Mouse (Mus musculus) cerebellum, adult 8-10 months (tissue): ENCODE results near the gene Pdzk1ip1.

Source experiments
- DNase-seq: peaks from one replicate; pipeline ENCODE4 v3.0.0; 2022

Gene Pdzk1ip1

DNA sequence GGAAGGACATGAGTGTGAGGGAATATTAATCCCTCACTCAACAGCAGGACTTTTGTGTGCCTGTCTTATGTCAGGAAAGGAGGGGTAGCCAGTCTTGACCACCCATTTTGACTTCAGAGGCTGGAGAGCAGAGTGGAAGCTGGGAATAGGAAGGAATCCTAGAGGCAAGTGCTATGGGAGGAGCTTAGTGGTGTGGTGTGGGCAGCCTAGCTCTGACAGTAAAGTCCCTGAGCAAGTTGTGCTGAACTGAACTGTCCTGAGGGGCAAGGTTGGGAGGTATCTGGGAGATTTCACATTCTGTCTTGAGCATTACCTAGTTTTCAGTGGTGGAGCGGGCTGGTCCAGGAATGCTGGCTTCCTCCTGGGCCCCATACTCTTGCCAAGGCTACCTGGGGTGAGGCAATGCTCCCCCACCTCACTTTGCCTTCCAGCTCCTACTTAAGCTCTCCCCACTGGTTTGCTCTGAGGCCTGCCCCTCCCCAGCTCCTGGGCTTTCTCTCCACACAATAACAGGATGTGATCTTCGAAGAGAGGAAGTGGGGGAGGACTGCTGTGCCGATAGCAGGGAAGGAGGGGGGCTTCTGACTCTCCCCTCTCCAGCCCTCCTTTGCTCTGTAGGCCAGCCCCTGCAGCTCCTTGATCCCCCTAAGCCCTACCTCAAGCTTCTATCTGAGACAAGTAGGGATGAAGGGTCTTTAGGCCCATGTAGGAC, 13.1 kb upstream of the Pdzk1ip1 start:
- DNase-seq, result no peak

DNA sequence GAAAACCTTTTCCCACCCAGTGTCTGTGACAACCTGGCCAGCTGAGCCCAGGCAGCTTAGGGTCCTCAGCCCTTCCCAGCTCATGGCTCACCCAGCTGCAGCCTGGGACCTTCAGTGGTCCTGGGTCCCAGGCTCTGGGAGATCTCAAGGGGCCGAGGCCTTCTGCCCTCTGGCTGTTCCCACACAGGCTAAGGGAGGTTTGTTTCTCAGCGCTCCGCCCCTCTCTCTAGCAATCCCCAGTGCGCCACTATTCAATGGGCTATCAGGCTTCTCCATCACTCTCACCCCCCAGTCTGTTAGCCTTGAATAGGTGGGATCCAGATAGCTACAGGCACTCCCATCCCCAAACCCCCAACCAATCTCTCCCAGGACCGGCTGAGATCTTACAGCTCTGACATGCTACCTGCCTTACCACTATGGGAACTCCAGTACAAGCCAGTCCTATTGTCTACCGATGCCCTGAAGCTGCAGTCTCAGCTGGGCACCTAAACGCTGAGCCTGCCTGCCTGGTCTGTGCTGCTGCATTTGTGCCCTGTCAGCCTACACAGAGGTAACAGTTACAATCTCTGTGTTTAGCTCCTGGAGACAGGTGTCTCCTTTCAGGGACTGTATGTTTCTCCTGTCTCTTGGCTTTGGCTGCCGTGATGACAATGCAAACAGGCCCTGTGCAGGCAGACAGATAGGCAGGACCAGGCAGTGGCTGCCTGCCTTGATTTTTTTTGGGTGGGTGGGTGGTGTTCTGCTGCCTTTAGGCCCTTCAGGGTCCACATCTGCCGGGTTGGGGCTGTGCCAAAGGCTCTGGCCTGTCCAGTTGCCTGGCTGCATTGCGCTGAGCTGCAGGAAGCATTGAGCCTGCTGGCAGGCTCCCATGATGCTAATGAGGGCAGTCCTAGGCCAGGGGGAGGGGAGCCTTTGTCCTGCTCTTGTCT, 9.4 kb upstream of the Pdzk1ip1 start:
- no peak for DNase-seq

DNA sequence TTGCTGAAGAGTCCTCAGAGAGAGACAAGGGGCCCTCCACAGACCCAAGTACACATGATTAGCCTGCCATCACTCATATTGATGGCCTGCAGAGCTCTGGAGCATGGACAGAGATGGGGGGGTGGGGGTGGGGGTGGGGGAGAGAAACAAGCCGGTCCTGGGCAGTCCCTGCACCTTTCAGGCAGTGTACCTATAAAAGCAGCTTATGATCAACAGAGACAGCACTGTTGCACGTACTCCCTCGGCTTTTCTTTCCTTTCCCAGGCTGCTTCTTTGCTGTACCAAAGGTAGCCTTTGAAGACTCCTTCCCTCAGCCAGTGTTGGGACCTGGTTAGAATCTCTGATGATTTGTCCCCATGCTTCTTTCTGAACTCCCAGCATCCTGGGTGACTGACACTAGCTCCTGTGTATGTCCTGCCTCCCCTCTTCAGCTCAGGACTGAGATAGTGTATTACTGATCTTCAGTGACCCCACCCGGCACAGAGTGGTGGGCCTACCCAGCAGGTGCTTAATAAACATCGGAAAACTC, 8.6 kb upstream of the Pdzk1ip1 start:
- DNase-seq, result no peak

DNA sequence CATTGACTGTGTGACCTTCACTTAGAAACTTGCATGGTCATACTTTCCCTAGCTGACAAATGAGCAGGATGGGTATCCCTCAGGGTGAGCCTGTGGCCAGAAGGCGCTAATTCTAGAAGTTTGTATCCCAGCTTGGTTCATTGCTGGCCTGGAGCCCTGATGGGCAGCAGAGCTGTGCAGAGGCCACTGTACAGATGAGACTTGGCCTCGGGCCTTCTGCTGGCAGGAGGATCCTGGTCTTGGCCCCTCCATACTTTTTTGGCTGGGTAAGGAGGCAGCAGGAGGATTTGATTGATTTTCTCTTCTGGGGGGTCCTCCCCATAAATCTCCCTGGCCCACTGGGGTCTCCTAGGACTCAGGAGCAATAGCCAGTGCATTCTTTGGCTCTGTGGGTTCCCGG, 5.5 kb upstream of the Pdzk1ip1 start:
- DNase-seq, result no peak

DNA sequence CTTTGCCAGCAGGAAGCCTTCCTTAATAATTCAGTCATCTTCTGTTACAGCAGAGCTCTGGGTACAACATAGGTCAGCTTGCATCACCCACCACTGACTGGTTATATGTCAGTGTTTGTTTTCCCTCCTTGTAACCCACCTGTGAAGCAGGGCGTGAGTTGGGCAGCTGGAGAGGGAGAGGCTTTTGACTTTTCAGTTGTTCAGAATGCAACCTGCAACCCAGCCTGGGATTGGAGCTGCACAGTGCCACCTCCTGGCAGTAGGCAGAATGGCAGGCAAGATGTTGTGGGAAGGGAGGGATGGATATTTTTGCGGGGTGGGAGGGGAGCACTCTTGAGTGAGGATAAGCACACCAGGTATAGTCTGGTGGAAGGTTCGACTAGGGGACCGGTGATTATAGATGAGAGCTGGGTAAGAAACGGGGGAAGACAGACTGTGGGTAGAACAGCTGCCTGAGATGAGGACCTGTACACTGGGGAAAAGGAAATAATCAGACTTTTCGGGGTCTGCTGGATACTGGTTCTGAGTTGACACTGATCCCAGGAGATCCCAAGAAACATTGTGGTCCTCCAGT, 2.9 kb upstream of the Pdzk1ip1 start:
- DNase-seq, result peak; percentile 35

DNA sequence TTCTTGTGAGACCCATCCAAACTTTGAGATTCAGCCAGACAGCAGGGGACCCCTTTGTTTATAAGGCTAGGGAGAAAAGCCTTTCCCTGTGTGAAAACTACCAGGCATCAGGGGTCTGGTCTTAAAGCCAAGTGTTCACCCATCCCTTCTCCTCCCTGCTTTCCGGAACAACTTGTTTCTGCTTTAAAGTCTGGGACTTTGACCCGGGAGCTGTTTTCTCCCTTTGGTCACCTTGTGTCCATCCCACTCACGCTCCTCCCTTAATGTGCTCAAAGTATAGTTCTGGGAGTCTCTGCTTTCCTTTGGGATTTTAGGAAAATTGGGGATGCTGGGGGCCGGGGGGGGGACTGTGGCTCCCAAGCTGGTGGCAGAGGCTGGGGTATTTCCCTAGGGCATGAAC, 2.3 kb upstream of the Pdzk1ip1 start:
- no peak for DNase-seq

DNA sequence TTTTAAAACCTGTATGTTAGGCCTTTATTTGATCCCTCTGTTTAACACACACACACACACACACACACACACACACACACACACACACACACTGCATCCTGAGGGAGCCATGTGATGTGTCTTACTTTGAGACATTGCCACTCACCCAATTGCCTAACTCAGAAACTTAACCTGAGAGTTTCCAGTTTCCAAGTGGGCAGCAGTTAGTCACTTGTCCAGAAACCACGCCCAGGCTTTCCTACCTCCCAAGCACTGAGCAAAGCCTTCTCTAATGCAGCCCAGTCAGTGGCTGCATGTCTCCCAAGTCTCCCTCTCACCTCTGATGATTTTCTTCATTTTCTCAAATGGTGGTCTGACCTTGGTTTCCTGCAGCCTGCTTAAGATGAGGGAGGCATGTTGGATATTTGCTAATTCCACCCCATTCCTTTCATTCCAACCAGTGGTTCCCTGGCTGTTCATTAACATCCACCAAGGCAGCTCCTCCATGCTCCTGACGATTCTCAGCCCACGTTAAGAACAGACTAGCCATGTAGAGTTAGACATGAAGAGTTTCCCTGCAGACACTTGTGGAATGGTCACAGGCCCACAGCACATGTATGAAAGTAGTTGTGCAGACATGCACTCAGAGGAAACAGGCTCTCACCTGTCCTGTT, 1.6 kb upstream of the Pdzk1ip1 start:
- no peak for DNase-seq

DNA sequence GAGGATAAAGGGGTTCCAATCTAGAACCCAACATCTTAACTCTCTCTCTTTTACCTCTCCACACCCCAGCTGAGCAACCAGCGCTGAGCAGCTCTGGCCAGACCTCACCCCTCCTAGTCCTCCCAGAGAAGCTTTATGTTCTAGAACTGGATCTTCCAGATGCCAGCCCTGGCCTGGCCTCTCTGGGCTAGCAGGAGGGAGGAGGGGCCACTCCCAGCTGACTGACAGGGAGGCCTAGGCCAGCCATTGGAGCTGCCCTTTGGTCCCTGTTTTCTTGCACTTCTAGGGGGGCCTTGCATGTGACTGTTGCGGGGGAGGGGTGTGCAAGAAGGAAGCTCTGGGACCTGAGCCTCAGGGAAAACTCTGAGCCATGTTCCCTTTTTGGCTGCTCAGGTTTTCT, 2.1 kb downstream of the Pdzk1ip1 start:
- DNase-seq, result no peak

DNA sequence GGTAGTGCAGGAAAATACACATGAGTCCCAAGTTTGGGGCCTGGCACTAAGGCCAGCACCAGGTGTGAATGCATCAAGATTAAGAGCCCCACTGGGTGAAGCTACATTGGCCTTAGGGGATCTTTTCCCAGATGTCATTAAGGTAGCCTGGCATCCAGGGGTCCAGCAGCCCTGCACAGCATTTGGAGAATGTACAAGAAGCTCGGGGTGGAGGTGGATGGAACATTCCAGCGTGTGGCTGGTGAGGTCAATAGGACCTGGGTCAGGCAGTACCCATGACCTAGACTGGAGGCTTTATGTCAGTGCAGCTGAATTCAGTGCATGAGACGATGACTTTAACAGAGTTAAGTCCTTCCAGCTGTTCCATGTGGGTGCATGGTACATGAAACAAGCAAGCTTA, 3.3 kb downstream of the Pdzk1ip1 start:
- no peak for DNase-seq

DNA sequence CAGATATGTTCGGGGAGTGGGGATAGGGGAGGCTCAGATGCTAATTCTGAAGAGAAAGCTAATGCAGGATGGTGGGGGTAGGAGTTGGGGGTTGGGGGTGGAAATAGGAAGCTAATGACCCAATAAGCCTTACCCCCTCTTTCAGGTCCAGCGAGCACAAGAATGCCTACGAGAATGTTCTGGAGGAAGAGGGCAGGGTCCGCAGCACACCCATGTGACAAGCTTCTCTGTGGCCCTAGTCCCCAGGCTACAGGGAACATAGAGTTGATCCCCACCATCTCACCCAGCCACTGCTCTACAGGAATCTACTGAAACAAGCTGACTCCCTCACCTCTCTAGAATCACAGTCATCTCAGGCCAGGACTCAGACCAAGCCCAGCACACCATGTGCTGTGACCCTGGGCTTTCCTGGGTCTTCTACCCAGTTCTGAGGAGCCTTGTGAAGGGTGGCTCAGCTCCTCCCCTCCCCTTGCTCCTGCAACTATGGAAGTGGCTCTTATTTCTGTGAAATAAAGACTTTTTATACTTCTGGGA, 4.9 kb downstream of the Pdzk1ip1 start:
- DNase-seq, result no peak

DNA sequence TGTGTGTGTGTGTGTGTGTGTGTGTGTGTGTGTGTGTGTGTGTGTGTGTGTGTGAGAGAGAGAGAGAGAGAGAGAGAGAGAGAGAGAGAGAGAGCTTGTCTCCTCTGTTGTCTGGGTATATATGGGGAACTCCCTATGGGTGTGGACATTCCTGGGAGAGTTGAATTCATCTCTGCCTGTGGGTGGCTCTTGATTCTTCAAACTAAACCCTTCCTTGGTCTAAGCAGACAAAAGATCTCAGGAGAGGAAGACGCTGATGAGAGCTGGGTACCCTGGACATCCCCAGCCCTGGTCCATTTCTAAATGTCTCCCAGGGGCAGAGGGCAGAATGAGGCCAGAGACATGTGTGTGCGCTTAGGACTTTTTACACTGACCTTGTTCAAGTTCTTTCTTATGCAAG, 5.5 kb downstream of the Pdzk1ip1 start:
- no peak for DNase-seq

DNA sequence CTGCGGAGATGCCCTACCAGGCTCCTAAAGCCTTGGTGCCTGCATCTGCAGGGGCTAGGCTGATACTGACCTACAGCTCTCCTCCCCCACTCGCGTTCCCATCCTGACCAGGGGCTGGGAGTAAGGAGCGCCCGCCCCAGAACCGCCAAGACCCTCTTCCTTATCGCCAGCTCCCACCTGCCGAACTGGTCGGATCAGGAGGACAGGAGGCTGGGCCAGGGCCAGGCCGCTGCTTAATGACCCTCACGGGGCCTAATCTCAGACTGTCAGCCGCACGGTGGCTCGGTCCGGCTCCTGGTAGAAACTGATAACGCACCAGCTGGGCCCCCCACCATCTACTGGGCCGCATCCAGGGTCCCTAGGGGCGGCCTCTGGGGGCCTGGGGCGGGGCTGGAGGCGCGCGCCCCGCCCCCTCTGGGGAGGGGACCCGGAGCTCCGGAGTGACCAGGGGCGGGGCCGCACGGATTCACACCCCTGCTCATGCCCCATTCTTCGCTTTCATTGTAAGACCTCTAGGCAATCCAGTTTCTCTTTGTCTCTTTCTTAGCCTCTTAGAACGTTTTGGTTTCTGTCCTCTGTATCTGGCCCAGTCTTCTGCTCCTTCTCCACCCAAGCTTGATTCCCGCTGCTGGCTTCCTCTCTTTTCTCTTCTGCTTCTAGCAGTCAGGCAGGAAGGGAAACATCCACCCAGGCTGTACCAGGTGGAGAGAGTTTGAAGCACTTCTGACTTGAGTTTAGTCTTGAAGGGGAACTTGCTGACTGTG, 7.3 kb downstream of the Pdzk1ip1 start:
- DNase-seq, result no peak

DNA sequence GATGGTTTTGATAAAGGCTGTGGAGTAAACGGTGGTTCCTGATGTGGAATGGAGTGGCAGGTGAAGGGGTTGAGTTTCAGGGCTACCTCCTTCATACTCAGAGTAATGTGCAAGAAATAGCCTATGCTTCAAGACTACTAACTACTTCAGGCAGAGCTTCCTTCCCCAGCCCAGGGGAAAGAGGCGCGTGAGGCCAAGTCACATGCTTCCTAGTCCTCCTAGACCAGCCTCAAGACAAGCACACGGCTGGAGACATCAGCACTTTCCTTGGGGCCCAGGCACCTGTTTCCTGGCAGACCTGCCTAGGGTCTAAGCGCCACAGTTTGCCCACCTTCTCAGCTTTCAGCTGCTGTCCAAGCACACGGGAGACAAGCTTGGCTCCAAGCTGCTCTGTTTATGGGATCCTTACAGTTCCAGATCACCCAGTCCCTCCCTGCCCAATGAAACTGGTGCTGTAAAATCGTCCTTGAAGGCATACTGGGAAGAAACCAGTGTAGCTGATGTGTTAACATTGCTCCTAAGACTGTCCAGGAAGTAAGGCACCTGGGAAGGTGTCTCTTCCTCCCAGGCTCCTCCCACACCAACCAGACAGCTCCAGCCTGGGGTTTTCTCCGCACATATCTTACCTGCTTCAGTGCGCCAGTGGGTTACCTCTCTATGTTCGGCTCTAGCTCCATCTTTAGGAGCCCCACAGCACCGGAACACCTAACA, 8.1 kb downstream of the Pdzk1ip1 start:
- no peak for DNase-seq

DNA sequence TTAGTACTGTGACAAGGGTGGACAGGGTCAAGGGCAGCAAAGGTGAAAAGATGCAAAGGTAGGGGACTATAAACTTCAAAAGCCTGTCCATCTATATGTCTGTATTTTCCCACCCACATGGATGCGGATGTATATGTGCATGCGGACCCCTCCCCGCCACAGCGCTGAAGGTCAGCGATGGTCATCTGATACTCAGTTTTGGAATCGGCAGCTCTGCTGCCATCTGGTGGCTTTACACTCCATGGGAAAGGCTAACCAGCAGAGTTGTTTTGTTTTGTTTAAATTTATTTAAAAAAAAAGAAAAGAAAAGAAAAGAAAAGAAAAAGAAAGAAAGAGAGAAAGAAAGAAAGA, 8.6 kb downstream of the Pdzk1ip1 start:
- no peak for DNase-seq

DNA sequence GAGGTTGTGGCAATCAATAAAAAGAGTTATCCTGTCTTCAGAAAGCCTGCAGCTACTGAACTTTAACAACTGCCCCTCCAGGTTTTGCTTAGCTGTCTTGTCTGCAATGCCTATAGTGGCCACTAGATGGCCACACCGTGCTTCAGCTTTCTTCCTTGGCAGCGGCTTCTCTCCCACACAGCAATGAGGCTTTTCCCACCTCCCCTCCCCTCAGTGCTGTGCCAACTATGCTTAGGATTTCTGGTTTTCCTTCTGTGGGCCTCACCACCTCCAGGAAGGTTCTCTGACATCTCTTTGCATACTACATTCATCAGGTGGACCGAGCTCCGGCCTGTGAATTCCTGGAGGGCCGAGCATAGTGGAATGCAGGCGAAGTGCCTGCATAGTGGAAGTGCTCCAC, 13.2 kb downstream of the Pdzk1ip1 start:
- peak; percentile 41 for DNase-seq

DNA sequence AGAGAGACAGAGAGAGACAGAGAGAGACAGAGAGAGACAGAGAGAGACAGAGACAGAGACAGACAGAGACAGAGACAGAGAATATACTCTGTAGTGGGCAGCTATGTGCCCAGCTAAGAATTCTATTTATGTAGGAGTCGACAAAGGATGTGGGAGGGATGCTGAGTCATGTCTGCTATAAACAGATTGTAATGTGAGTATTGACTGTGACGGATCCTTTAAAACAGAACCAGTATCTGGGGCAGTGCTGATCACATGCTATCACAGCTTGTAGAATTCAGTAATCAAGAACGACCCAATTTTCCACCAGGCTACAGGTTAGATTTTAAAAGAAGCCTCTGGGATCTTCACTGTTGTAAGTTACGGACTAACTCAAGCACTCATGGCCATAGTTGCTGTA, 15.0 kb downstream of the Pdzk1ip1 start:
- DNase-seq, result no peak

DNA sequence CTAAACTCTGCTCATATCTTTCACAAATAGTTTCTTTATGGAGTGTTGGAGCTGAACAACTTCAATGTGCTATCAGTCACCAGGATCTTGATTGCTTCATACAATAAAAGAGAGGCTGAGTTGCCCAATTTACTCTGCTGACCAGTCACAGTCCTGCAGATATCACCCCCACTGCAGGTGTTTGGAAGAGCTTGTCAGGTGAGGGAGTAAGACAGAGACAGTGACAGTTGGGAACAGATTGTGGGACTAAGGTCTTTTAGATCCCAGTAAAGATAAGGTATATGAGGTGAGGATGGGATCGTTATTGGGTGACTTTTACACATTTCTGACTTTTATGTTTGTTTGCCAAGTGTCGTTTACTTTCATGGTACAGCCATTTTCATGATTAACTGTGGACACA, 22.7 kb downstream of the Pdzk1ip1 start:
- DNase-seq, result no peak

DNA sequence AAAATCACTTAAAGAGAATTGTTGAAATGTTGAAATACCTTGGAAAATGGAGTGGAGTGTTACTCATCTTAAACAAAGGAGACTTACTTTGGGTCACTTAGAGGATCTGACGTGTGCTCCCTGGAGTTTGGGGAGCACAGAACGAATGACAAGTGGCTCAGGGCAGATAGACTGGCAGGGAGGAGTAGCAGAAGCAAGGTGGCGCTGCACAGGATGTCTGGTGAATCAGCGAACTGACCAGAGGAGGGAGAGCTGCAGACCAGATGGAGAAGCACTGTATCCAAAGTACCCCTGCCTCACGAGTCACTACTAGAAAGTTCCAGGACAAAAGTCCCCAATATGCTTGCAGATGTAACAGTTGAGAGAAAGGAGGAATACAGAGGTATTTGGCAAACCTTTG, 24.8 kb downstream of the Pdzk1ip1 start:
- no peak for DNase-seq

DNA sequence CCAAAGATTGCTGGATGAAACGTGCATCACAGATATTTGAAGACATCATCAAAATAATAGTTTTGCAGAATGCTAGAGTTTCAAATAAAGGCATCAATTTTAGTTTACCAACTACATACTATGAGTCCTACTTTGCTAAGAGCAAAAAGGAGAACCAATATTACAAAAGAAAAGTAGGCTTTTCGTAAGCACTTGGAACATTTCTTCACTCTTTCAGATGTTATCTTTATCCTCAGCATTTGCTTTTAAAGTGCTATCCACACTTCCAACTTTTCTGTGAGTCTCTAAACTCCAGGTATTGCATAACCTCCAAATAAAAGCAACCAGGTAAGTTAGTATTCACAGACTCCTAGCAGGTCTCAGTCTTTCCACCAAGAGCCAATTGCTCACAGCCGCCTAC, 31.1 kb downstream of the Pdzk1ip1 start:
- no peak for DNase-seq

DNA sequence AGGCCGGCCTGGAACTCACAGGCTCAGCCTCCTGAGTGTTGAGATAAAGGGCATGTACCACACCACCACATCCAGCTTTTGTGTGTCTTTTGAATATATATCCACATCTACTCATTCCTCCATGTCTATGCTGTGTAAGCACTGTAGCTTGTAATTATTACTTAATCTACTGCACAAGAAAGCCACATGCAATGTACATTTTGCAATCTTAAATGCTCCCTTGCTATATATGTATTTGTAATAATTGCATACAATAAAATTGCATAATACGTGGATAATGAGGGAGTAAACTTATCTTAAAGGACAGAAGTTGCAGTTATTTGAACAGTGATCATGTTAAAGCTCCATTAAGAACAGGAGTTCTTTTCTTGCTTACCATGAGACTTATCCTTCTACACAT, 32.7 kb downstream of the Pdzk1ip1 start:
- no peak for DNase-seq

DNA sequence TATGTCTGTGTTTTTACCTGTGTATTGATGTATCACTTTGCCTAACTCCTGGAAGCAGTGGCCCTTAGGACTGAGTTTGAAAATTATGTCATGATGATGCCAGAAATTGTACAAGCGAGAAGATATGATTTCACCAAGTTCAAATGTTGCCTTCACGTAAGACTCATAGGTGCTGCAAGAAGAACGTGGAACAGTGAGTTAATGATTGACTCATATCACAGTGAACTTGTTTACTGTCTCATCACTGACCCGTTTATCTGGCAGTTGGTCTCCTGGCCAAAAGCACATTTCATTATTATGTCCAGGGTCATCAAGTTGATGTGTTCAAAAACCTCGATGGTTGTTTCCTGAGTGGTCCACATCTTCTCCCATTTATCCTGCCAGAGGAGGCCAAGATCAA, 33.1 kb downstream of the Pdzk1ip1 start:
- DNase-seq, result no peak

DNA sequence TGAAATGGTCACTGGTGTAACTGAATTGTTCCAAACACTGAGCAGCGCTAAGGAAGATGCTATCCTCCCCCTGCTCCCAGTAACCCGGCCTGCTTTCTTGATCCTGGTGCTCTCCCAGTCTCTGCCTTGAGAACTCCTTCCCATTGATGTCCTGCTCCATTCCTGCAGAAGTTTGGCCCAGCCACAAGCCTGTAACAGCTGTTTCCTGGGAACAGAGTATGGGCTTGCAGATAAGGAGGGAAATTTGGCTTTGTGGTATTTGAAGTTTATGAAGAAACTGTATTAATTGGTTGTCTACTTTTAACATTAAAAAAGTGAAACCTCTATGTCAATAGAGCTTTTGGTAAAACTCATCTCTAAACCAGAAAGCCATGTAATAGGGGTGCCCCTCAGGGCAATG, 35.0 kb downstream of the Pdzk1ip1 start:
- DNase-seq, result no peak
